Mouse (Mus musculus) limb, embryonic 12.5 days (tissue): ENCODE measurements at regions not wholly inside any gene's neighbourhood (a gene's known extent, or its start where the extent isn't known, plus 50 kb on each side); places are given as distances from the start of the nearest gene placed in this dataset.

Experiments used
- ATAC-seq: fragments of 200-750 bp; cut with Nextera tagmentation; 2 replicates; pipeline ENCODE4 v1.8.0; 2017; ENCODE audit warnings: low read depth, moderate TSS enrichment; ENCODE audit not compliant: insufficient number of reproducible peaks, insufficient read depth, low FRiP score, low TSS enrichment
- H3K27ac ChIP-seq: fragments of 300-500 bp; sonication (generic); 2 replicates; pipeline ENCODE4 v1.5.1; 2016; ENCODE audit warnings: mild to moderate bottlenecking, moderate library complexity
- H3K27me3 ChIP-seq: fragments of 300-500 bp; sonication (generic); 2 replicates; pipeline ENCODE4 v1.6.1; 2016; ENCODE audit warnings: mild to moderate bottlenecking, moderate library complexity
- H3K36me3 ChIP-seq: fragments of 300-500 bp; sonication (generic); 2 replicates; pipeline ENCODE4 v1.6.1; 2016; ENCODE audit warnings: mild to moderate bottlenecking, moderate library complexity
- H3K4me1 ChIP-seq: fragments of 300-500 bp; sonication (generic); replicated peaks from 2 replicates; pipeline ENCODE4 v1.6.1; 2016
- H3K4me2 ChIP-seq: fragments of 300-500 bp; sonication (generic); 2 replicates; pipeline ENCODE4 v1.6.1; 2016; ENCODE audit warnings: mild to moderate bottlenecking, moderate library complexity
- H3K4me3 ChIP-seq: fragments of 300-500 bp; sonication (generic); replicated peaks from 2 replicates; pipeline ENCODE4 v1.5.1; 2016; ENCODE audit warnings: mild to moderate bottlenecking
- H3K9ac ChIP-seq: fragments of 300-500 bp; sonication (generic); replicated peaks from 2 replicates; pipeline ENCODE4 v1.6.1; 2016; ENCODE audit warnings: mild to moderate bottlenecking, moderate library complexity
- H3K9me3 ChIP-seq: fragments of 300-500 bp; sonication (generic); 2 replicates; pipeline ENCODE4 v1.6.1; 2016; ENCODE audit warnings: mild to moderate bottlenecking, moderate library complexity
- WGBS: fragments of 180-500 bp; shearing (Covaris S2); methylation state at CpG from one replicate; pipeline ENCODE4 v1.1.7; 2016; 5-methylcytosine and 5-hydroxymethylcytosine counted together

GRCm38 (mm10) chr15:51692671-51693070, 2192.0 kb upstream of the Gm7489 start:
- Histone ChIP-seq H3K4me1 (no peaks in the 10 kb centered on the region), H3K27ac (no peak overlapping the region), H3K4me3 (no peak overlapping the region), H3K9ac (no peak overlapping the region), H3K4me2 (no peak overlapping the region), H3K27me3 (no peaks in the 10 kb centered on the region), H3K36me3 (no peaks in the 10 kb centered on the region), H3K9me3 (no peaks in the 10 kb centered on the region)
- 85% methylated on average over 4 of the region's 4 CpGs for WGBS
- ATAC-seq: no peak

- no peak overlapping the region for H3K27ac ChIP-seq
- no peak for ATAC-seq
- H3K4me3 ChIP-seq: no peak overlapping the region
- H3K9me3 ChIP-seq: no peaks in the 10 kb centered on the region
- H3K4me2 ChIP-seq: no peak overlapping the region
- no peaks in the 10 kb centered on the region for H3K36me3 ChIP-seq
- 82% methylated on average over 11 of the region's 11 CpGs for WGBS
- no peak overlapping the region for H3K9ac ChIP-seq
- no peaks in the 10 kb centered on the region for H3K4me1 ChIP-seq
- no peaks in the 10 kb centered on the region for H3K27me3 ChIP-seq
Measured at GRCm38 (mm10) chr15:51696344-51697016, 2188.2 kb upstream of the Gm7489 start.

DNA sequence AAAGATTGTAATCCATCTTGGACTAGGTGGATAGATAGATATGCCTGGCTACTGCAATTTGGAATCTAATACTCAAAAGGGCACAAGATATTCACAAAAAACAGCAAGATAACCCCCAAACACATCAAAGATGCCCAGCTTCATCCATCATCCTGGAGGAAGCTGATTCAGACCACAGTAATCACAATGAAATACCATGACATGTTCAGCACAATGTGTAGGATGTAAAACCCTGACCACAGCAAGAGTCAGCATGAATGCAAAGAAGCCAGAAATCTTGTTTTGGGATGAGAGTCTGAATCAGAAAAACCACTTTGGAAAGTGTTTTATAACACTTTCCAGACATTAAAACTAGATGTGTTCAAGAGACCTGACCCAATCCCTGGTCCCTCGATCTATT, 2180.5 kb upstream of the Gm7489 start:
- Histone ChIP-seq H3K4me2 (no peak overlapping the region), H3K36me3 (no peaks in the 10 kb centered on the region), H3K9me3 (no peaks in the 10 kb centered on the region), H3K27me3 (no peaks in the 10 kb centered on the region), H3K4me1 (no peaks in the 10 kb centered on the region), H3K9ac (no peak overlapping the region), H3K4me3 (no peak overlapping the region), H3K27ac (no peak overlapping the region)
- 88% methylated on average over 1 of the region's 1 CpGs for WGBS
- no peak for ATAC-seq

DNA sequence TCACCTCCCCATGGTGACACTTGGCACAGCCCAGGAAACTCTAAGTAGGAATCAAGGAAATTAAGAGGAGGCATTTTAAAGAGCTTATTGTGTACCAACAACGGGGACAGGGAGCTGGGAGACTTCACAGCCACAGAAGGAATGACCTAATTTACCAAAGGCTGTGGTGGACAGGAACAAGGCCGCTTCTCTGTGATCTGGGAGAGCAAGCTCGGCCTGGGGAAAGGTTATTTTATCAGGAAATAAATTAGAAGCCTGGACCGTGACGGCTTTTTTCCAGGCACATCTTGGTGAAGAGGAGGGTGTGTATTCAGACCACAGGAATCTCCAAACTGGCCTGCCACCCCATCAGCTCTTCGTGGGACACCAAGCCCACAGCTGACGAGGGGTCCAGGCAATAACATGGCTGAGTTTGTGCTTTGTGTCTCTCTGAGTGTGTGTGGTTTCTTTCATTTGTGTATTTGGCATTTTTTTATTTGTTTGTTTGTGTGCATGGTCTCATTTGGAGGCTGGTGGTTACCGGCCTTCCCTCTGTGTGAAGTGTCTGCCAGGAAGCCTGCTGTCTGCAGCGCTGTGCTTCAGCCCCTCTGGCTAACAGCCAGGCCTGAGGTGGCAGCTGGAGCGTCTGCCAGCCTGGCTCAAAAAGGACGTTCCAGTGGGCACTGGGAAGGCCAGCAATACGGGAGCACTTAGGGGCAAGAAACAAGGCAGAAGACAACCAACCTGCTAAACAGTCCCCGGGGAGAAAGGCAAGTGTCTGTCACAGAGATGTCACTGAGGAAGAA, 2174.6 kb upstream of the Gm7489 start:
- ATAC-seq: no peak
- Histone ChIP-seq H3K4me1 (peaks cover 18% of the 10 kb centered on the region), H3K27ac (no peak overlapping the region), H3K4me2 (no peak overlapping the region), H3K36me3 (no peaks in the 10 kb centered on the region), H3K9me3 (no peaks in the 10 kb centered on the region), H3K4me3 (no peak overlapping the region), H3K9ac (no peak overlapping the region), H3K27me3 (no peaks in the 10 kb centered on the region)
- 36% methylated on average over 13 of the region's 13 CpGs for WGBS

GRCm38 (mm10) chr15:51720873-51721308, 2163.8 kb upstream of the Gm7489 start:
- Histone ChIP-seq H3K27me3 (0 out of 2 replicates have a peak, but pooled peaks cover 4% of the 10 kb centered on the region), H3K27ac (peak overlapping the region; percentile 84), H3K4me1 (peaks cover 16% of the 10 kb centered on the region), H3K4me3 (no peak overlapping the region), H3K4me2 (no peak overlapping the region; the same call in 1 of the 2 replicates), H3K36me3 (no peaks in the 10 kb centered on the region), H3K9ac (0 out of 2 replicates have a peak overlapping the region, but pooled peaks have one; percentile 18), H3K9me3 (no peaks in the 10 kb centered on the region)
- 13% methylated on average over 9 of the region's 9 CpGs for WGBS
- ATAC-seq: peak; percentile 59

DNA sequence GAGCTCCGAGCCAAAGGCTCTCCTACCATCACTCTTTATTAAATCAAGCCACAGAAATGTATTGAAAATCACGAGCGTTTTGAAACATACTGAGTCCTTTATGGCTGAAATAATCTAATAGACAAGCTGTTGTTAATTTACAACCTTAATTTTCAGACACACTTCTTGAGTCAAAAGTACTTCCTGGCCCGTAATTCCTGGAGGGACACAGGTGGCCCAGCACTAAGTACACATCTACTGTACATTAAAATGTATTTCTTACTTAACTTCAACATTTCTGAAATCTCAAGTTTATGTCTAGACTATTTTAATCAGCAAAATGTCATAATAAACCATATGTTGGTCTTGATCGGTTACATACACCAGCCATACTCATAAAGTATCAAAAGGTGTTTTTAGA, 2163.3 kb upstream of the Gm7489 start:
- H3K9ac ChIP-seq: 0 out of 2 replicates have a peak overlapping the region, but pooled peaks have one; percentile 18
- H3K4me3 ChIP-seq: no peak overlapping the region
- 0 out of 2 replicates have a peak, but pooled peaks cover 4% of the 10 kb centered on the region for H3K27me3 ChIP-seq
- no peaks in the 10 kb centered on the region for H3K9me3 ChIP-seq
- H3K4me2 ChIP-seq: no peak overlapping the region
- peaks cover 16% of the 10 kb centered on the region for H3K4me1 ChIP-seq
- H3K36me3 ChIP-seq: no peaks in the 10 kb centered on the region
- 34% methylated on average over 5 of the region's 5 CpGs for WGBS
- ATAC-seq: peak; percentile 68
- peak overlapping the region; percentile 84 for H3K27ac ChIP-seq

DNA sequence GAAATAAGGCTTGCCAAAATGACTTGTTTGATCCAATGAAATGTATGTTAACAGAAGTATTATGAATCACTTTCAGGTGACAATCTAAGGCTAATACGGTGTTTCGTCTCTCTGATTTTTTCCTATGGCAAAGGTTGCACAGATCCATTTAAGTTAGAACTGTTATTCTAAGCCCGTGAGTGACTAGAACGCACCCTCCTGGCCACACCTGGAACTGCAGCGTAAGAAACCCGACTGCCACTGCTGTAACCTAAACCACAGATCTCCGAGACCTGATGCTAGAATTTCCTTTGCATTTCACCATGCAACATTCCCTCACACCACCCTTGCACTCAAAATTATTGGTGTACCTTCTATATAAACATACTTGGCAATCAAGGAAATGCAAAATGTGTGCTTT, 2160.6 kb upstream of the Gm7489 start:
- H3K4me2 ChIP-seq: no peak overlapping the region
- H3K4me1 ChIP-seq: peaks cover 16% of the 10 kb centered on the region
- no peak for ATAC-seq
- no peak overlapping the region for H3K4me3 ChIP-seq
- WGBS: 73% methylated on average over 7 of the region's 7 CpGs
- no peak overlapping the region for H3K27ac ChIP-seq
- H3K36me3 ChIP-seq: no peaks in the 10 kb centered on the region
- no peaks in the 10 kb centered on the region for H3K9me3 ChIP-seq
- H3K9ac ChIP-seq: no peak overlapping the region
- H3K27me3 ChIP-seq: 0 out of 2 replicates have a peak, but pooled peaks cover 4% of the 10 kb centered on the region

GRCm38 (mm10) chr15:51725457-51725856, 2159.2 kb upstream of the Gm7489 start:
- ATAC-seq: no peak; the same call in 1 of the 2 replicates
- Histone ChIP-seq H3K4me2 (no peak overlapping the region), H3K4me1 (peaks cover 12% of the 10 kb centered on the region), H3K9me3 (no peaks in the 10 kb centered on the region), H3K4me3 (no peak overlapping the region), H3K36me3 (no peaks in the 10 kb centered on the region), H3K9ac (no peak overlapping the region), H3K27ac (peak overlapping the region; percentile 64), H3K27me3 (no peaks in the 10 kb centered on the region)
- 51% methylated on average over 3 of the region's 3 CpGs for WGBS

- 87% methylated on average over 10 of the region's 10 CpGs for WGBS
- no peaks in the 10 kb centered on the region for H3K36me3 ChIP-seq
- no peak overlapping the region for H3K4me3 ChIP-seq
- no peak overlapping the region for H3K4me2 ChIP-seq
- H3K27me3 ChIP-seq: no peaks in the 10 kb centered on the region
- H3K9me3 ChIP-seq: 0 out of 2 replicates have a peak, but pooled peaks cover 6% of the 10 kb centered on the region
- no peak overlapping the region for H3K9ac ChIP-seq
- no peak for ATAC-seq
- no peak overlapping the region for H3K27ac ChIP-seq
- H3K4me1 ChIP-seq: peaks cover 4% of the 10 kb centered on the region; the same call in 1 of the 2 replicates
Measured at GRCm38 (mm10) chr15:51730106-51730505, 2154.6 kb upstream of the Gm7489 start.

GRCm38 (mm10) chr15:51730805-51731412, 2153.8 kb upstream of the Gm7489 start:
- Histone ChIP-seq H3K9ac (no peak overlapping the region), H3K4me1 (no peaks in the 10 kb centered on the region), H3K4me2 (no peak overlapping the region), H3K4me3 (no peak overlapping the region), H3K27ac (no peak overlapping the region), H3K36me3 (no peaks in the 10 kb centered on the region), H3K27me3 (no peaks in the 10 kb centered on the region), H3K9me3 (0 out of 2 replicates have a peak, but pooled peaks cover 6% of the 10 kb centered on the region)
- WGBS: 66% methylated on average over 12 of the region's 12 CpGs
- ATAC-seq: no peak

DNA sequence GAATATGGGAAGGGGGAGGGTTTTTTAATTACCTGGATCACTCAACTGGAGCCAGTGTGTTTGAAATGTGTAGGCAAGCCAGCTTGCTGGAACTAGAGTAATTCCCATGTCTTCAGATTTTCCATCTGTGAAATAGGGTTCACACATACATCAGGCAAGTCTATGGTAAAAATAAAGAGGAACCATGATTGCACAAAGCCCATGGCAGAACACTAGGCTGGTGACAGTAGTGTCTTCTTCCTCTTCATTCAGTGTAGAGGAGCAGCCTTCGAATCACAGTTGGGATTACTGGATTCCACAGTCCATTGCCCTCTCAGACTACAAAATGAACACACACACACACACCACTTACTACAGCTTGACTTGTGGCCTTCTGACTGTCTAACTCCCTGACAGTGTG, 2150.5 kb upstream of the Gm7489 start:
- no peak overlapping the region for H3K27ac ChIP-seq
- no peak overlapping the region for H3K4me2 ChIP-seq
- no peak overlapping the region for H3K4me3 ChIP-seq
- no peak overlapping the region for H3K9ac ChIP-seq
- 79% methylated on average over 1 of the region's 1 CpGs for WGBS
- ATAC-seq: no peak
- 0 out of 2 replicates have a peak, but pooled peaks cover 6% of the 10 kb centered on the region for H3K9me3 ChIP-seq
- H3K27me3 ChIP-seq: no peaks in the 10 kb centered on the region
- H3K4me1 ChIP-seq: no peaks in the 10 kb centered on the region
- H3K36me3 ChIP-seq: no peaks in the 10 kb centered on the region
